Mouse (Mus musculus): Measurements from ENCODE around the gene Setd1b. TPM values are rescaled to one million over a fixed set of nuclear protein-coding genes. Genes with fewer than 3 reads are reported as not detected.

Setd1b gene
- total RNA-seq, 2 experiments from 2014 or later, result 27.0 to 32.1 TPM

DNA sequence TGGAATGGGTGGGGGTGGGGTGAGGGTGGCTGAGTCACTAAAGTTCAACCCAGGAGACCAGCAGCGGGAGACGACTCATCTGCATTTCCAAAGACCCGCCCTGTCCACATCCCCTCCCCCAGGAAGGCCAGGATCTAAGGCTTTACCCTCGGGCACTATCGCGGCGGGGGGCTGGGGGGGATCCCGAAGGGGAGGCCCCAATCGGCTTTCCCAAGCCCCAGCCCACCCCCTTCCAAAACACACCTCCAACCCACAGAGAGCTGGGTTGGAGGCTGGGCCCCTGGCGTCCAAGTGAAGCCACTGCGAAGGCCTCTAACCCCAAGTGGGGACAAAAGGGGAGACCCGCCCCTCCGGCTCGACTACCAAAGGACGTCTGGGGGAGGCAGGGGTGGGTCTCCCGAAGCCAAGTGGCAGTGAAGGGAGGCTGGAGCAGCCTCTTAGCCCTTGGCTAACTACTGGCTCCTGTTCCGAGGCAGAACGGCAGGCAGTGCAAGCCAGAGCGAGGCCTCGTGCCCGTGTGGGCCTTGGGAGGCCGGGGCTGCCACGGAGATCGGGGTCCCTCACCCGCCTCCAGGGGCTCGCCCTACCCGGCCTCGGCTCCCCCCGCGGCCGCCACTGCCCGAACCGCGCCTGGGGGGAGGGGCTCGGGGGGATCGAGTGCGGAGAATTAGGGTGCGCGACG is 3.6 kb upstream of the Setd1b start:
- intact Hi-C loops (cut with DNase I), result no loop called here
- DNase-seq (ENCODE audit: low spot score in 2 of 2), result no peak

- intact Hi-C loops (cut with DNase I), result no loop called here
- DNase-seq (ENCODE audit: low spot score in 2 of 2), result peak; percentile 86 to 92
Measured at GRCm38 (mm10) chr5:123138953-123139721, 2.9 kb upstream of the Setd1b start.

DNA sequence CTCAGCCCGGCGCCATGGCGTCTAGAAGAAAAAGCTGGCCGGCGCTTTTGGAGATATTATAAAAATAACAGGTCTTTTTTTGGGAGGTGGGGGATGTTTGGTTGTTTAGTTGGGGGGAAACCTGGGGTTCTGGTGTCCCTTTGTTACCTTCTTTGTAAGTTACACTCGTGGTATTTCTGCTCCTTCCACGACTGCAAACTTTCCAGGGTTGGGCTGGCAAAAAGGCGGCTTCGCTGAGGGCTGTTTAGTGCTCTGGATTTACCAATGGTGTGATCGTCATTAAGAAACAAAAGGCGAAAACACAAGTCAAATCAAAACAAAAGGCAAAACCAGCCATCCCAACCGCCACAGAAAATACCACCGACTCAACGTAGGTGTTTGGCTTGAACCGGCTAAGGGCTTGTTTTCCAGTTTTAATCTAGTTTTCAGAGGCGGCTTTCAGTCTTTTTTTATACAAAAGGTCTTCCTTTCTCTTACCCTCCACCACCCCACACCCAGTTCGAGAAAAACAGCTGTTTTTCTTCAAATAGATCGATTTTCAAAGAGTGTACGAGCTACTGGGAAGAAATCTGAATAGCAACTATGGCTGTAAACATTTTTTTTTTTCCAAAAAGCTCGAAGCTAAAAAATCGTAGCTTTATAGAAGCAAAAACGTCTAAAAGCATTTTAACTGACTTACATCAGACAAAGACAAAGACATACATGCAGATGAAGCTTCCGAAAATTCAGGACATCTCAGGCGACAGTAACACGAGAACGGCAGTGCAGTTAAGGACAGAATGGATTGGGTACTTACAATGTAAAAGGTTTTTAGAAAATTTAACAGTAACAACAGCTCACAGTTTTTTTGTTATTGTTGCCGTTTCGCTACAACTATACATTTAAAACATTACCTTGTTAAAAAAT is 2.0 kb upstream of the Setd1b start:
- intact Hi-C loops (cut with DNase I), result no loop called here
- no peak for DNase-seq (ENCODE audit: low spot score in 2 of 2)

DNA sequence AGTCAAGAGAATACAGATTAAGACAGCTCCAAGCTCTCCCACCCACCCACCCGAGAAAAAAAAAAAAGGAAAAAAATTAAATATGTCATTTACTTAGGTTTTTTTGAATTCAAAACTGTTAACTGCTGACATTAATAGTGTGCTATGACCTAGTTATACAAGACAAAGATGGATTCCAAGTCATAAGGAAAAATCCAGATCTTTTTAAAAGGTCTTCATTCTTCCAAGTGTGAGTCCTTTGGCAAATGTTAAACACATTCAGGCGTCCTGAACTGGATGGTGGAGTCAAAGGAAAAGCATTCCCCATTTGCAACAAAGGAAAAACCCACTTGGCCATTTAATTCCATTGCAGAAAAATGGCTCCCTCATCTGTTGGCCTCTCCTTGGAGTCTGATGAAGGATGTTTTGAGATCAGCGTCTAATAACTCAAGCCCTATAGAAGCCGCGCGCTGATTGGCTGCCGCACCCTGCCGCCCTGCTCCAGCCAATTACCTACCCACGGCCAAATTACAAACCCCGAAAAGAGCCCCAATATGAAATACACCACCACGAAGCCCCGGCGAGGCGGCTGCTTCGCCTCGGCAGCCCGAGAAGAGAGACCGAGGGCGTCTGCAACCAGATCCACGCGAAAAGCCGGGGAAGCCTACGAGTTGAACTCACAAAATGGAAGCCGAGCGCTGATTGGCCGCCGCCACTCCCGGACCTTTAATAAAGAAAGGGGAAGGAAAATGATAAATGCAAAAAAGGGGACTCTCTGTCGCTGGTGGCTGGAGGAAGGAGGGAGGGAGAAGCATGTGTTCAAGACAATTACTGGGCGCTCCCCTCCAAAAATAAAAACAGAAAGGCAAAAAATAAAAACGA is 1.1 kb upstream of the Setd1b start:
- peak; percentile 94 to 98 for DNase-seq (ENCODE audit: low spot score in 2 of 2)
- intact Hi-C loops (cut with DNase I), result no loop called here

DNA sequence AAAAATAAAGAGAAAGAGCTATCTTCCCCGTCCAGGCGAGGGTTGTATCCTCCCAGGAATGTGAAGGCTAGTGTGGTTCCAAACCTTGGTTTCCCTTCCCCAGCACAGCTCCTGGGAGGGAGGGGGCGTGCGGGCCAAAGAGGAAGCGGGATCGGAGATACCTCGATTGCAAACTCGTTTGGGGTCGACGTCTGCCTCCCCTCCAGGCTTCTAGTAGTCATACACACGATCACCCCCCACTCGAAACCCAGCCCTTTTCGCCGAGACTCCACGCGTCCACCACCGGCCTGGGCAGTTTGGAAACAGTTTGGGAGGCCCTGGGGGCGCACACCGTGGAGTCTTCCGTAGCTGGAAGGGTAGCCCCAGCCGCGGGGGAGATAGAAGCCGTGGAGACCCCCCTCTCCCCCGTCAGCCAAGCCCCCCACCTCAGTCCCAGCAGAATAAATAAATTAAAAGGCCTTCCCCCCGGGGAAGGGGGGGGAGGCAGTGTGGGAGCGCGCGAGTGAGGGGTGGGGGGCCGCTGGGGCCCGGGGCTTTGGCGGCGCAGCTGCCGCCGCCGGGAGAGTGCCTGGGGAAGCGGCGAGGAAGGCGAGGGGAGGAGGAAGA is 335 bp upstream of the Setd1b start:
- intact Hi-C loops (cut with DNase I), result no loop called here
- DNase-seq (ENCODE audit: low spot score in 2 of 2), result peak in 1 of 2 experiments; percentile 62

DNA sequence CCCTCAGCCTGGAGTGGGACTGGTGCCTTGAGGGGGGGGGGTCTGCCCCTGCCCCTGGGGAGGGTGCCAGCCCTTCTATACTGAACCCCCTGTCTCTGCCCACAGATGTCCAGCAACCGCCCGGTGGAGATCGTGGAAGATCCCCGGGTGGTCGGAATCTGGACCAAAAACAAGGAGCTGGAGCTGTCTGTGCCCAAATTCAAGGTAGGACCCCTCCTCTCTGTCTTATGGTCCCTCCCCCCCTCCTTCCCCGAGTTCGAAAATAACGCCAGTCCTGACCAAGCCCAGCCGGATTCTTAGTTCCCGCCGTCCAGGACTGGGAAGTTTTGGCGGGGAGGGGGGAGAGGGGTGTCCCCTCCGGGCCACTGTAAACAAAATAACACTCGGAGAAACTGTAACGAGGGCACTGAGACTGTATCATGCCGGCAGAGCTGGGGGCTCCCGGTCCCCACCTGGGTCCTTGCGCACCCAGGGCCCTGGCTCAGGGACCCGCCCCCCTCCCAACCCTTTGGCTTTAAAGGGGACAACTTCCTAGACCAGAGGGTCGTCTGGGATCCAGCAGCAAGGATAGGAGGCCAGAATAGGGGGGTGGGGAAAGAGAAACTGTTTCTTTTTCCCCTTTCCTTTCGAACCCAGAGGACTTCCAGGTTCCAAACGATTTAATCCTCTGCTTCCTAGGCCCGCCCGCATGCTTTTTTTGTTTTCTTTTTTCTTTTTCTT is 1.4 kb downstream of the Setd1b start:
- peak in 1 of 2 experiments; percentile 48 for DNase-seq (ENCODE audit: low spot score in 2 of 2)
- intact Hi-C loops (cut with DNase I), result no loop called here

GRCm38 (mm10) chr5:123143971-123144745 is 2.2 kb downstream of the Setd1b start:
- no peak for DNase-seq (ENCODE audit: low spot score in 2 of 2)
- intact Hi-C loops (cut with DNase I), result no loop called here

- no peak for DNase-seq (ENCODE audit: low spot score in 2 of 2)
- intact Hi-C loops (cut with DNase I), result no loop called here
Measured at GRCm38 (mm10) chr5:123144746-123145590, 3.0 kb downstream of the Setd1b start.

GRCm38 (mm10) chr5:123146357-123146756 is 4.4 kb downstream of the Setd1b start:
- DNase-seq (ENCODE audit: low spot score in 2 of 2), result no peak
- intact Hi-C loops (cut with DNase I), result no loop called here

DNA sequence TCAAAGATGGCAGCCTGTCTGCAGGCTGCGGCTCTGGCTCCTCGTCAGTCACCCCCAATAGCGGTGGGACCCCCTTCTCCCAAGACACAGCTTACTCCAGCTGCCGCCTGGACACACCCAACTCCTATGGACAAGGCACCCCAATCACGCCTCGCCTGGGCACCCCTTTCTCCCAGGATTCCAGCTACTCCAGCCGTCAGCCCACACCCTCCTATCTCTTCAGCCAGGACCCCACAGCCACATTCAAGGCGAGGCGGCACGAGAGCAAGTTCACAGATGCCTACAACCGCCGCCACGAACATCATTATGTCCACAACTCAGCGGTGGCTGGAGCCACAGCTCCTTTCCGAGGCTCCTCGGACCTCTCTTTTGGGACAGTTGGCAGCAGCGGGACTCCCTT is 5.6 kb downstream of the Setd1b start:
- DNase-seq (ENCODE audit: low spot score in 2 of 2), result no peak
- intact Hi-C loops (cut with DNase I), result no loop called here

DNA sequence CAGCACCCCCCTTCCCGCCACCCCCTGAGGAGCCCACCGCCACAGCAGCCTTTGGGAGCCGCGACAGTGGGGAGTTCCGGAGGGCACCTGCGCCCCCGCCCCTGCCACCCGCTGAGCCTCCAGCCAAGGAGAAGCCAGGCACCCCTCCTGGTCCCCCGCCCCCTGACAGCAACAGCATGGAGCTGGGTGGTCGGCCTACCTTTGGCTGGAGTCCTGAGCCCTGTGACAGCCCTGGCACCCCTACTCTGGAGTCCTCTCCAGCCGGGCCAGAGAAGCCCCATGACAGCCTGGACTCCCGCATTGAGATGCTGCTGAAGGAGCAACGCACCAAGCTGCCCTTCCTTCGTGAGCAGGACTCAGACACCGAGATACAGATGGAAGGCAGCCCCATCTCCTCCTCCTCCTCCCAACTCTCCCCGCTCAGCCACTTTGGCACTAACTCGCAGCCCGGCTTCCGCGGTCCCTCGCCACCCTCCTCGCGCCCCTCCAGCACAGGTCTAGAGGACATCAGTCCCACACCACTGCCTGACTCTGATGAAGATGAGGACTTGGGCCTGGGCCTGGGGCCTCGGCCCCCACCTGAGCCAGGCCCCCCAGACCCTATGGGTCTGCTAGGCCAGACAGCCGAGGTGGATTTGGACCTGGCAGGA is 6.2 kb downstream of the Setd1b start:
- DNase-seq (ENCODE audit: low spot score in 2 of 2), result no peak
- intact Hi-C loops (cut with DNase I), result no loop called here

DNA sequence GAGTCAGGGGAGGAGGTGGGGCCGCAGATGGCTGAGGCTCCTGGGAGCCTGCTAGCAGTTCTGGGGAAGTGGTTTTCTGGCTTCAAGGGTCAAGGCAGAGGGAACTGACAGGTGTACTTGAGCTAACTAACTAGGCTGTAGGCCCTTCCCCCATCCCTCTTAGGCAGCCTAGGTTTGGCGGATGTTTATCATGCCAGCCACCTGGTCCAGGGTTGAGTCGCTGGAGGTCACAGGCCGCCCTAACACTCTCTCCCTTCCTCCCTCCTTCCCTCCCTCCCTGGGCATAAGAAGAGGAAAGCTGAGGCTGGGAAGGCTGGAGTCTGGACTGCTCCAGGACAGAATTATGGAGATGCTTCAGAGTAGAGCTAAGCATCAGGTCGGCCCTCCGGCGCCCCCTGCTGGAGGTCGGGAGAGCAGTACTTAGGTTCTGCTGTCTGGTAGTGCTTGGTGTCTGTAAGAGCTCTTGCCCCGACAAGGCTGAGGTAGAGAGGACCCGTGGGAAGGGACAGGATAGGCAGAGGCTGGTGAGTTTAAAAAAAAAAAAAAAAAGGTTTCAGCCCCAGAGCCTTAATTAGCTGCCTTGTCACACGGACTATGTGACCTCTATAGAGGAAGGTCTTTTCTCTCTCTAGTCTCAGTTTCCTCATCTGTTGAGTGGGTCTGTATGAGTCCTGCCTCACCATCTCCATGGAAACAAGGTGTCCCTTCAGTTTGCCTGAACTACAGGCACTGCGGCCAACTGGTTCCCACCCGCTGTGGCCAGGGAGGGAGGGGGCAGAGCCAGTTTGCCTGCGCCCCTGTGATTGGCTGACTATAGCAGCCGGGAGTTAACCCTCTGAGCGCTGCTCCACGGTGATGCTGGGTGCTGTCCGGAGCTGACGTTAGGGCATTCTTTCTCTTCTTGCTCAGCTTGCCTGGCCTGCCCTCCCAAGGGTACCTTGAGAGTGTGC is 7.7 kb downstream of the Setd1b start:
- peak; percentile 89 to 94 for DNase-seq (ENCODE audit: low spot score in 2 of 2)
- intact Hi-C loops (cut with DNase I), result loop anchor here (1.0 kb wide), 2 partner anchors 16 to 32 kb away; no protein-coding TSS in a partner anchor

DNA sequence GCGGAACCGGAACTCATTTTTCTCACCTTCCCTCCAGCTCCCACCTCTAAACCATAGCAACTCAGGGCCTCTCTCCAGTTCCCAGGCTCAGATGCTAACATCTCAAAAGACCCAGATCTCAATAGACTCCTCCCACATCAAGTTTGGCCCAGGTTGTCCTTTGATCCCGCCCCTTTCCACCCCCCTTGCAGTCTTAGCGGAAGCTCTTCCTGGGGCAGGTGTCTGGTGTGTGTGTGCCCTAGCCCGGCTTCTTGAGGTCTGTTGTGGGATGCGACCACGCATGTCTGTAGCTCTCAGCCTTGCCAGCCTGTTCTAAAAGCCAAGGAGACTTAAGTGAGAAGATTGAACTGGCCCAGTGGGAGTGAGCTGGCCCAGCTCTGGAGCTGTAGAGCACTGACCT is 8.6 kb downstream of the Setd1b start:
- no peak for DNase-seq (ENCODE audit: low spot score in 2 of 2)
- intact Hi-C loops (cut with DNase I), result no loop called here

DNA sequence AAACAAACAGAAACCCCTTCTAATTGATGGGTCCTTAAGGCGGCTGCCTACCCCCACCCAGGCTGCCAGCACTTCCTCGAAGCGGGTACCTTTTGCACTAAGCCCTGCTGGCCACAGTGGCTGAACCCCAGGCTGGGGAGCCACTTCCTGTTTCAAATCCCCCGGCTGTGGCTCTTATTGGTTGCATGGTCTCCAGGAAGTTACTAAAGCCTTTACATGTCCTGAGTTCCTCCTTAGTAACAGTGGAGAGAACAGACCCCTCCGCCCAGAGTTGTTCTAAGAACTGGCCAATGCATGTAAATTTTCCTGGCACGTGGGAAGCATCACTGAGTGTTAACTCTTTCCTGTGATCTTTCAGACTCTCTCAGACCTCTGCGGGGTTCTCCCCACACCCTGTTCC is 9.1 kb downstream of the Setd1b start:
- intact Hi-C loops (cut with DNase I), result no loop called here
- peak in 1 of 2 experiments; percentile 36 for DNase-seq (ENCODE audit: low spot score in 2 of 2)

- intact Hi-C loops (cut with DNase I), result no loop called here
Measured at GRCm38 (mm10) chr5:123151707-123152362, 9.8 kb downstream of the Setd1b start.

More at GRCm38 (mm10) chr5:123151707-123152362, 9.8 kb downstream of the Setd1b start:
- DNase-seq (ENCODE audit: low spot score in 2 of 2), result no peak

Data from left cerebral cortex, postnatal 25 days (tissue).